Mouse (Mus musculus) neutrophil, adult 5-6 weeks (primary cell): ENCODE results near the gene Rnf115. TPM values are rescaled to one million over a fixed set of nuclear protein-coding genes. Genes with fewer than 3 reads are reported as not detected.
"Not testable (repeated sequence)": the region's sequence is repeated elsewhere in the genome, so short reads cannot be mapped to it uniquely, and the experiment has no call there.

Source experiments
- ATAC-seq: fragments of 151-379, 151-347 bp; 2 replicates; pipeline ENCODE4 v1.8.0; 2017; ENCODE audit warnings: mild to moderate bottlenecking, moderate TSS enrichment; ENCODE audit not compliant: insufficient number of reproducible peaks, poor library complexity, low FRiP score, severe bottlenecking; ENCODE audit errors: extremely low read depth
- total RNA-seq: library from RNA; stranded (forward); fragments of 200-1000 nt; gene quantifications from 2 replicates; pipeline ENCODE4 v1.2.3, GENCODE M21; 2017

Rnf115 gene
- total RNA-seq, result 90.6 and 95.0 TPM in 2 replicates

GRCm38 (mm10) chr3:96727343-96727827 lies at the start of gene Rnf115, which contains the start of gene Polr3c:
Gene Rnf115, plus strand, starts transcription at chr3:96727664.
Gene Polr3c, minus strand, starts transcription at chr3:96727628.
- peak; percentile 97 for ATAC-seq

DNA sequence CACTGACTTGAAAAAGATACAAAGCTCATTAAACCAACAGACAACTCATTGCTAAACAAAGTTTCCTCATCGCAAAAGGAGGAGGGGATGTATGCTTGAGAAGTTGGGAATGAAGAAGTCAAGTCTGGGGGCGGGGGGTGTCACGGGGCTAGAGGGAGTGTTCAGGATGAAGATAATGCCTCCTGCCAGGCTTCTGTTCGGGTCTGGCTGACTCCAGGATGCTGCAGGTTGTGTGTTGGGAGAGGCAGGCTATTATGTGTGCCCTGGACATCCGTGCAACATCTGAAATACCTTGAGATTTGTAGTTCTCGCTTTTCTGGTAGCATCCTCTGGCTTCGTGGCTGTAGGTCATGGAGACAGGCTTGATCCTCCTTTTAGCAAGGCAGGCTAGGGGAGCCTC lies 49.0 kb upstream of the Rnf115 start:
- ATAC-seq, result no peak

DNA sequence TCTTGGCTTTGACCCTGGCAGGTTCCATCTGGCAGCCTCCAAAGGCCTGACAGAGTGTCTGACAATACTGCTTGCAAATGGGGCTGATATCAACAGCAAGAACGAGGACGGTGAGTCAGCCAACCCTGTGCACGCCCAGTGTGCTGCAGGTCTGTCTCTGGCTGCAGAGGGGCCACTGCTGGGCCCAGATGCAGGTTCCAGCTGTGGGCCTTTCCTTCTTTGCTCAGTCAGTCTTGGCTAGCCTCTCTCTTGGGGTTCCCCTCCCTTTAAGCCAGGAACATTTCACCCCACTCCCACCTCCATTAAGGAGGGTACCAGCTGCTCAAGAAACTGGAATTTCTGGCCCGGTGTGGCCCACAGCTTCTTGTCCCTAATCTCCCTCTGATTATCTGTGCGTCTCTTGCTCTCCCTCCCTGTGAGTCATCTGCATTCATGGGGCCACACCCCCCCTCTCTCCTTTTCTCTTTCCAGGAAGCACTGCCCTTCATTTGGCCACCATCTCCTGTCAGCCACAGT lies 48.2 kb upstream of the Rnf115 start:
- ATAC-seq, result no peak

DNA sequence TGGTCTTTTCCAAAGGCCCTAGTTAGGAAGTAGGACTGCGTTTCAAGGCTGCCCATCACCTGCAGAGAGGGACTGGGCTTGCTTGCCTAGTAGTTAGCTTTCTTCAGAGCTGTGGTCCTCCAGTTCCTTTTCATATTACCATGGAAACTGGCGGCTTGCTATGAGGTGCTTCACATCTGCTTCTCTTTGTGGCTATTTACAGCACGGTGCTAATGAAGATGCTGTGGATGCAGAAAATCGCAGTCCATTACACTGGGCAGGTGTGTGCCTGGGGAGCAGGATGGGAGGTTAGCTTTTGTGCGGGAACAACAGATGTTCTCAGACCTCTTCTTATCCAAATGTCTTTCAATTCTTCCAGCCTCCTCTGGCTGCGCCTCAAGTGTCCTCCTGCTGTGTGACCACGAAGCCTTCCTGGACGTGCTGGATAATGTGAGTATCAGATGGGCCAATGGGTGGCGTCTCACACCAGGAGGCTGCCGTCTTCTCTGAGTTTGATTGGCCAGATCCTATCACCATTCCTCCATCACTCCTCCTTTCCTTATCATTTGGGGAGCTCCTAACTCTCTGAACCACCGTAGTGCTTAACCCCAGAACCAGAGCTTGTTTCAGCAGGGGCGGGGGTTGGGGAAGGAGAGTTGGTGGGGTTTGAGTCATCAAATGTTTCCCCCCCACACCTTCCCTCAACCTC lies 47.1 kb upstream of the Rnf115 start:
- no peak for ATAC-seq

DNA sequence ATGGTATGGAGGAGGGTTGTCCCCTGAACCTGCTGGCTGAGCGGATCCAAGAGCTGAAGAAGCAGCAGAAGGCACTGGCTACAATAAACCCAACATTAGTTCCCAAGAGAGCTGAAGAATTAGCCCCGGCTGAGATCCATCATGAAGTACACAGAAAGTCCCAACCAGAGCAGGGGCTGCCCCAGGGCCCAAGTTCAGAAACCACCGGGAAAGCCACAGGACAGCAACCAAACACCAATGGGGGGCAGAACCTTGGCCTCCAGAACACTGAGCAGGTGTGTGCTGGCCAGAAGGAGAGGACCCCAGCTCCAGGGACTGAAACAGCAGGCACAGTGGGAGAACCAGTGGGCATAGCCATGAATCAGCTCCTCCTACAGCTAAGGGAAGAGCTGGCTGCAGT lies 44.0 kb upstream of the Rnf115 start:
- ATAC-seq, result no peak

DNA sequence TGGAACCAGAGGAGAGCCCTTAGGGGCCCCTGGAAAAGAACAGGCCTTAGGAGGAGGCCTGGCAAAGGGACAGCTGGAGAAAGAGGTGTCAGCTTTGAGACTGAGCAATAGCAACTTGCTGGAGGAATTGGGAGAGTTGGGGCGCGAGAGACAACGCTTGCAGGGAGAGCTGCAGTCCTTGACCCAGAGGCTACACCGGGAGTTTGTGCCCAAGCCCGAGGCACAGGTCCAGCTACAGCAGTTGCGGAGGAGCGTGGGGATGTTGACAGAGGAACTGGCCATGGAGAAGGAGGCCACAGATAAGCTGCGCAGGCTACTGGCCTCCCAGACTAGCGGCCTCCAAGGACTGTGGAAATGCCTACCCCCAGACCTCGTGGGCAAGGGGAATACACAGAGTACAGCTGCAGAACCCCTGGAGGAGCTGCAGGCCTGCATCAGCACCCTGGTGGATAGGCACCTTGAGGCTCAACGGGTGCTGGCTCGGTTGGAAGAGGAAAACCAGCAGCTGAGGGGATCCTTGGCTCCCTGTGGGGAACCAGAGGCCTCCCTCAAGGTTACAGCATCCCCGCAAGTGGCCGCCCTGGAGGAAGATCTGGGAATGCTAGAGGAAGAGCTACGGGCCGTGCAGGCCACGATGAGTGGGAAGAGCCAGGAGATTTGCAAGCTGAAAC lies 43.2 kb upstream of the Rnf115 start:
- ATAC-seq, result no peak

DNA sequence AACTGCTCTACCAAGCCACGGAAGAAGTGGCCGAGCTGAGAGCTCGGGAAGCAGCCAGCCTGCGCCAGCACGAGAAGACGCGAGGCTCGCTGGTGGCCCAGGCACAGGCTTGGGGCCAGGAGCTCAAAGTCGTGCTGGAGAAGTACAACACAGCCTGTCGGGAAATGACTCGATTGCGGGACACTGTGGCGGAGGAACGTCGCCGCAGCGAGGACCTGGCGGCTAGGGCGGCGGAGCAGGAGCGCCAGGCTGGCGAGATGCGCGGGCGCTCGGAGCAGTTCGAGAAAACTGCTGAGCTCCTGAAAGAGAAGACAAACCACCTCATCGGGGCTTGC lies 42.7 kb upstream of the Rnf115 start:
- ATAC-seq, result no peak

DNA sequence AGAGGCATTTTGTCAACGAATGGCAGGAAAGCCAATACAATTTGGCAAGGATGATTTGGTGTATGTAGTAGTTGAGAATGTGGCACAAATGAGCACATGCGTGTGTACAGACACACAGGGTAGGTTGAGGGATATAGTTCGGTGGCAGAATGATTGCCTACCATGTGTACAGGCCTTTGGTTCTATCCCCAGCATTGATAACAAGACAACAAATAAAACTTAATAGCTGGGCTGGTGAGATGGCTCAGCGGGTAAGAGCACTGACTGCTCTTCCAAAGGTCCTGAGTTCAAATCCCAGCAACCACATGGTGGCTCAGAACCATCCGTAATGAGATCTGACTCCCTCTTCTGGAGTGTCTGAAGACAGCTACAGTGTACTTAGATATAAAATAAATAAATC lies 41.4 kb upstream of the Rnf115 start:
- not testable (repeated sequence) for ATAC-seq

DNA sequence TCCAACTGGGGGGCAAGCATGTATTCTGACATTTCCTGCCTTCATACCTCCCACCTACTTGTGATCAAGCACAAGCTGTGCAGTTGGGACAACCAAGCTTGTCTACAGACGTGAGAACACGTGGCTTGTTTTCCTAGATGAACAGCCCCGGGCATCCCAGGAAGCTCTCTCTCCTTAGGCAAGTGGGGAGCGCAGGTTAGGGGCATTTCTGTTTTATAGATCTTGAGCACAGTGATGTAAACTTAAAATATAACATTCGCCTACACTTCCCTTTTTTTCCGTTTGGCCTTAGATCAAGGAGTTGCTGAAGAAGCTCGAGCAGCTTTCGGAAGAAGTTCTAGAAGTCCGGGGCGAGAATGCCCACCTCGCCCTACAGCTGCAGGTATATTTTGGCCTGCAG lies 38.6 kb upstream of the Rnf115 start:
- no peak for ATAC-seq

DNA sequence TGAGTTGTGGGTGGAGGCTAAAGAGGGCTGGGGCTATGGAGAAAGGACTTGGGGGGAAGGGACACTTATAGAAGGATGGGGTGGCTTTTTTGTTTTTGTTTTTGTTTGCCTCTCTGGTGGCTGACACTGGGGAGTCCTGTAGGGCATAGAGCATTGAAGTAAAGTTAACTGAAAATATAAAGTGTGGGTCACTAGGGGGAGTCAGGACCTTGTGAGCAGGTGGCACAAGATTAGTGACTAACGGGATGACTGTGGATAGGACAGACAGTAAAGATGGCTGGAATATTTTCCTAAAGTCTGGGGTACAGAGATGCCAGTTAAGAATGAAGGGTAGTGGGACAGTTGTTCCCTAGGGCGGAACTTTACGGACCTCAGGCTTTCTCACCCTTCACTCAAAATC lies 37.2 kb upstream of the Rnf115 start:
- ATAC-seq, result no peak

GRCm38 (mm10) chr3:96692506-96692905 lies 35.0 kb upstream of the Rnf115 start:
- no peak for ATAC-seq

- no peak for ATAC-seq
Observed at GRCm38 (mm10) chr3:96693579-96693978, 33.9 kb upstream of the Rnf115 start.

DNA sequence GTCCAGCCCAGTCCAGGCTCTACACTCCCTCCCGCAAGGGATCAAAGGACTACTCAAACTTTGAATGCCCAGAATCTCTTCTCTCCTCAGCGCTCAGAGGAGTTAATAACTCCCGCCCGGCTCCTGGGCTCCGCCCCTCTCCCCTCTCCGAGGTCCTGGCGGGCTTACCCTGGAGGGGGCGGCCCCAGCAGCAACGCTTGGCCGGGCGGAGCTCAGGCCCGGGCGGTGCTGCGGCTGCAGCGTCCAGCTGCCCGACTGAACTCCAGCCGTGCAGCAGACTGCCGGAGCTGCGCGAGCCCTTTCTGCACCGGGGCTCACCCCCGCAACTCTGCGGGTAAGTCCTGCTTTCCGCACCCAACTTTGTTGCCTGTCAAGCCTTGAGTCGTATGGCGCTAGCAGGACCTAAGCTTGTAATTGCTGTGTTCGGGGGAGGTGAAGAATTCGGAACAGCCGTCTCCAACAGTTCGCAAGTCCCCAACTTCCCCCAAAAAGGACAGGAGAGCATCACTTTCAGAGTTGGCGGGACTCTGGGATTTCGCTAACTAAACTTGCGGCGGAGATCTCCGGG lies 31.2 kb upstream of the Rnf115 start, which contains the start of gene Pias3:
Pias3 (plus strand) TSS at position 187 of the 568 bp plus-strand sequence.
- peak; percentile 4; the same call in 1 of the 2 replicates for ATAC-seq

GRCm38 (mm10) chr3:96696766-96697732 lies 30.4 kb upstream of the Rnf115 start:
- peak; percentile 79 for ATAC-seq

DNA sequence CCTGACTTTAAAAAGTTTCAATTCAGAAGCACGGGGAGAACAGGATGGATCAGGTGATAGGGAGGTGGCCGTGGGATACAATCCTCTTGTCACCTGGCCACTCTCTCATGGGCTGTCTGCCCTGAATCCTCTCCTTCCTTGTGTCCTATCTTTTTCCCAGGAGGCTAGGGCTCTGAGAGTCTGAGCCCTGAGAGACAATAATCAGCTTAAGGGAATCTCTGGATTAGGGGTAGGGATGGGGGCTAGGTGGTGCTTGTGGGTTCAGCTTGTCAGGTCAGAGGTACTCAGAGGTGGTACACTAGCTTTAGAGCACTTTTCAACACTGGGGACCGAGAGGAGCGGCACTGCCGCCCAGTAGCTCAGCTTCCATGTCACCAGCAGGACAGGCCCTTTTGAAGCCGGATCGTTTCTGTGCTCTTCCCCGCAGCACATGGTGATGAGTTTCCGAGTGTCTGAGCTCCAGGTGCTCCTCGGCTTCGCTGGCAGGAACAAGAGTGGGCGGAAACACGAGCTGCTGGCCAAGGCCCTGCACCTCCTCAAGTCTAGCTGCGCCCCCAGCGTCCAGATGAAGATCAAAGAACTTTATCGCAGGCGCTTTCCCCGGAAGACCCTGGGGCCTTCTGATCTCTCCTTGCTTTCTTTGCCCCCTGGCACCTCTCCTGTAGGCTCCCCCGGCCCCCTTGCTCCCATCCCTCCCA lies 28.3 kb upstream of the Rnf115 start:
- ATAC-seq, result no peak

DNA sequence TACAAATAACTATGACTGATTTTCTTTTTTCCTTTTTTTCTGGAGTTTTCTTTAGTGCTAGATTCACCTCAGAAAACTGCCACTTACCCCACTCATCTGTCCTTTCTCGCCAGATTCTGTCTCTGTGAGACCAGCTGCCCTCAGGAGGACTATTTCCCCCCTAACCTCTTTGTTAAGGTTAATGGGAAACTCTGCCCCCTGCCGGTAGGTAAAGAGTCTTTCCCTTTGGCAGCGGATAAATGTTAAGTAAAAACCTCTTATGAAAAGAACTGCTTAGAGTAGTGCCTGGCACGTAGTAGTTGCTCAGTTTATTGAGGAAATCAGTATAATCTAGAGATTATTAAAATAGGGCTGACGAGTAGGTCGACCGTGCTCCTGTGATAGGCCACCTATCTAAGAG lies 27.1 kb upstream of the Rnf115 start:
- no peak for ATAC-seq

GRCm38 (mm10) chr3:96701003-96701402 lies 26.5 kb upstream of the Rnf115 start:
- no peak for ATAC-seq

GRCm38 (mm10) chr3:96704778-96705177 lies 22.7 kb upstream of the Rnf115 start:
- no peak for ATAC-seq
